In the genomic region with DNA sequence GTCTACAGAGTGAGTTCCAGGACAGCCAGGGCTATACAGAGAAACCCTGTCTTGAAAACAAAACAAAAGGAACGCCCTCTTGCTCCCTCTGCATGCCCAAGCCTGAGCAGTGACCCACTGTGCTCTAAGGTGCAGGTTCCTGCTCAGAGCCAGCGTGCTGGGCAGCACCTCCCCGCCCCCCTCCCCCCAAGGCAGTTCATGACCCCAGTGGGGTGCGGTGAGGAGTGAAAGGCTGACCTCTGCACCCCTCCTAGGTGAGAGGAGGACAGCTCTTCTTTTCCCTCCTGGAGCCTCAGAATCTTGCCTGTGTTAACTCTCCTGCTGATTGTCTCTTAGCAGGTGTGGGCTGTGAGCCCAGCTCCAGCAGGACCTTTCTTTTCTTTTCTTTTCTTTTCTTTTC, we compare ENCODE assay signal across 21 mouse cellular contexts. TPM values are rescaled to one million over a fixed set of nuclear protein-coding genes. Genes with fewer than 3 reads are reported as not detected.
A peak's percentile ranks its signal among the peaks of the same experiment; 100 is the strongest.
DNase-seq lines count a peak whose midpoint lies in the region; ATAC-seq and TF ChIP-seq lines count a peak whose summit lies in the region.
"Had no signal": no experiment of that assay in that cellular context is flagged by ENCODE, and none has a peak within 500 bp of the region (broad histone marks: within the 10 kb centered on the region; RNA-seq: fewer than 3 reads in every experiment).

No protein-coding gene starts in this region.

- TF ChIP-seq CTCF in stomach, postnatal 0 days (IDR thresholded peaks at IDR 0.05; ENCODE audit: low read depth): no peak

- 14% methylated on average over 4 of the region's 4 CpGs for WGBS in embryonic facial prominence, embryonic 10.5 days
- WGBS in stomach, postnatal 0 days: 32% methylated on average over 4 of the region's 4 CpGs

- ATAC-seq in stomach, postnatal 0 days (ENCODE audit: low FRiP score, low TSS enrichment): peak; percentile 49; the same call in 1 of the 2 replicates

- peak; percentile 6 for DNase-seq in kidney, adult 11 months
- no peak for DNase-seq in kidney, adult 18-20 months
- peak; percentile 6 for DNase-seq in testis, postnatal 14 days (ENCODE audit: low spot score)
- DNase-seq in testis, postnatal 10 days (ENCODE audit: low spot score): no peak
- DNase-seq in embryonic facial prominence, embryonic 10.5 days (ENCODE audit: low spot score): no peak
- peak; percentile 37 for DNase-seq in stomach, postnatal 0 days (ENCODE audit: low spot score)
- no peak for DNase-seq in natural killer cell, adult 2 months (ENCODE audit: low spot score in 2 of 2)
- DNase-seq in thymus, postnatal 0 days (ENCODE audit: low spot score): no peak
- DNase-seq: cerebellum, adult 11 months; cerebellum, adult 9-11 months; gastrocnemius, postnatal 25 days; liver; lung, postnatal 4 days; retina, postnatal 1 day; right cerebral cortex, postnatal 25 days; spleen, adult 18-20 months; thymus, adult 2 months had no signal

- no peak overlapping the region for H3K4me2 ChIP-seq in stomach, postnatal 0 days (replicated peaks; ENCODE audit: low read depth)
- H3K4me2 ChIP-seq: hindbrain, embryonic 15.5 days; liver, embryonic 15.5 days had no signal

- TF ChIP-seq EP300 in stomach, postnatal 0 days (optimal IDR thresholded peaks at IDR 0.05): no peak

- H3K27ac ChIP-seq in embryonic facial prominence, embryonic 10.5 days (replicated peaks): peak overlapping the region; percentile 57; the same call in 1 of the 2 replicates
- H3K27ac ChIP-seq in stomach, postnatal 0 days (replicated peaks): no peak overlapping the region
- H3K27ac ChIP-seq: hindbrain, embryonic 15.5 days; layer of hippocampus, adult 2 months; limb, embryonic 10.5 days; liver, embryonic 15.5 days had no signal

- 0 out of 2 replicates have a peak, but pooled peaks cover 3% of the 10 kb centered on the region for H3K27me3 ChIP-seq in embryonic facial prominence, embryonic 10.5 days (replicated peaks; ENCODE audit: low read depth, poor library complexity, severe bottlenecking)
- H3K27me3 ChIP-seq in stomach, postnatal 0 days (ENCODE audit: control insufficient read depth, insufficient read depth, low read length): no peaks in the 10 kb centered on the region
- H3K27me3 ChIP-seq: hindbrain, embryonic 15.5 days; liver, embryonic 15.5 days had no signal

- peaks cover 29% of the 10 kb centered on the region for H3K4me1 ChIP-seq in embryonic facial prominence, embryonic 10.5 days
- no peaks in the 10 kb centered on the region for H3K4me1 ChIP-seq in stomach, postnatal 0 days (replicated peaks; ENCODE audit: control insufficient read depth, insufficient read depth)
- H3K4me1 ChIP-seq: hindbrain, embryonic 15.5 days had no signal

- no peaks in the 10 kb centered on the region for H3K9me3 ChIP-seq in embryonic facial prominence, embryonic 10.5 days
- H3K9me3 ChIP-seq in stomach, postnatal 0 days (ENCODE audit: control insufficient read depth, low read length): no peaks in the 10 kb centered on the region
- H3K9me3 ChIP-seq: hindbrain, embryonic 15.5 days; limb, embryonic 10.5 days; liver, embryonic 15.5 days had no signal

- H3K9ac ChIP-seq in stomach, postnatal 0 days (ENCODE audit: low read length): no peak overlapping the region
- H3K9ac ChIP-seq: hindbrain, embryonic 15.5 days; liver, embryonic 15.5 days had no signal

- no peaks in the 10 kb centered on the region for H3K36me3 ChIP-seq in embryonic facial prominence, embryonic 10.5 days (replicated peaks)
- H3K36me3 ChIP-seq in stomach, postnatal 0 days (ENCODE audit: control insufficient read depth, insufficient read depth, low read length): no peaks in the 10 kb centered on the region
- H3K36me3 ChIP-seq: hindbrain, embryonic 15.5 days; limb, embryonic 10.5 days; liver, embryonic 15.5 days had no signal

- no peak overlapping the region for H3K4me3 ChIP-seq in embryonic facial prominence, embryonic 10.5 days
- no peak overlapping the region for H3K4me3 ChIP-seq in stomach, postnatal 0 days (ENCODE audit: low read depth, low read length)
- H3K4me3 ChIP-seq: hindbrain, embryonic 15.5 days; layer of hippocampus, adult 2 months; limb, embryonic 10.5 days; liver, embryonic 15.5 days had no signal

RNA-seq across cellular contexts. Expression of a gene that starts 36.3 kb away (rescaled TPM):
- polyA plus RNA-seq in embryonic facial prominence, embryonic 10.5 days (2016; fragmentation: Nextera tagmentation; extraction: Ambion mirVana): 24.3 and 26.8 TPM in 2 replicates
- 15.9 and 18.5 TPM in 2 replicates for polyA plus RNA-seq in stomach, postnatal 0 days (2015; fragmentation: Nextera tagmentation; extraction: Ambion mirVana)
- polyA plus RNA-seq in thymus, postnatal 0 days (2015; fragmentation: Nextera tagmentation; extraction: Ambion mirVana): 8.4 and 9.6 TPM in 2 replicates

Comparison
In these comparisons a context has a peak if more than half of its experiments do, and no peak if none do; other contexts are left out.
1. DNase-seq: peak in kidney, adult 11 months (single experiment), testis, postnatal 14 days (single experiment) and stomach, postnatal 0 days (single experiment); none in kidney, adult 18-20 months (single experiment), testis, postnatal 10 days (single experiment), embryonic facial prominence, embryonic 10.5 days (single experiment), natural killer cell, adult 2 months (0 of 2) and thymus, postnatal 0 days (single experiment).